Mouse (Mus musculus): ENCODE measurements around the gene Snx20.

- no peak for TF ChIP-seq CTCF (IDR thresholded peaks at IDR 0.05; ENCODE audit: low read depth, low read length)
- no peak for TF ChIP-seq POLR2AphosphoS5 (IDR thresholded peaks at IDR 0.05; ENCODE audit: insufficient replicate concordance, low read depth, low read length)
- no peak for TF ChIP-seq GATA1 (IDR thresholded peaks at IDR 0.05; ENCODE audit: borderline replicate concordance, low read length)
- TF ChIP-seq GATA2 (IDR thresholded peaks at IDR 0.05; ENCODE audit: borderline replicate concordance, low read depth, low read length), result no peak
These were observed 37.4 kb downstream of the Snx20 start for GRCm38 (mm10) chr8:88598578-88598977.

Data from G1E (cell line).